Mouse (Mus musculus) heart, adult 2 months (tissue): Measurements from ENCODE around the gene 1700030K09Rik.

Experiments used
- CTCF ChIP-seq: fragments of 200-600 bp; IDR thresholded peaks from 2 replicates; pipeline ENCODE4 v1.8.1; 2022; ENCODE audit warnings: antibody characterized with exemption, mild to moderate bottlenecking, moderate library complexity
- EP300 ChIP-seq: fragments of 200-500 bp; IDR thresholded peaks from 2 replicates; pipeline ENCODE4 v1.6.1; 2011; ENCODE audit warnings: low read depth, low read length, control low read depth; ENCODE audit not compliant: insufficient read depth
- POLR2A ChIP-seq: fragments of 200-500 bp; IDR thresholded peaks from 2 replicates; pipeline ENCODE4 v1.6.1; 2011; ENCODE audit warnings: mild to moderate bottlenecking, low read depth, low read length, control low read depth; ENCODE audit not compliant: insufficient read depth

- no peak for TF ChIP-seq CTCF
- TF ChIP-seq POLR2A: no peak
- TF ChIP-seq EP300: no peak
These were observed 35.8 kb upstream of the 1700030K09Rik start for GRCm38 (mm10) chr8:72407878-72408277.
